26 mouse cellular contexts compared by ENCODE assay signal in the genomic region with DNA sequence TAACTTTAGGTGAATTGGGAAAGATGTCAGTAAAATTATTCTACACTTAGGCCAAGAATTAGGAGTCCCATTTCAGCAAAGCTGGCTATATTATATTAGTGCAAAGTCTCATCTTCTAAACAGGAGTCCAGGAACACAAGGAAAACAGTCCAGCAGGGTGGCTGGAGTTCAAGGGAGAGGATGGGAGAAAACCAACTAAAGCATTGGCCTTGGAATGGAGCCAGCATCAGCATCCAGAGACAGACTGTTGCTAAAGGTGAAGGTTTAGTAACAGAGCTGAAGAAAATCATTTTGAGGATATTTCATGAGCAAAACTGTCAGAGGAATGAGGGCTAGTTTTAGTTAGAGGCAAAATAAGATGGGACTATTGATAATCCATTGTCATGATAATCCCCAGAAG.
DNase-seq lines count a peak whose midpoint lies in the region; ATAC-seq lines count a peak whose summit lies in the region.
"Had no signal": no experiment of that assay in that cellular context is flagged by ENCODE, and none has a peak within 500 bp of the region (broad histone marks: within the 10 kb centered on the region; RNA-seq: fewer than 3 reads in every experiment).

No protein-coding gene starts in this region.

- DNase-seq in cerebellum, postnatal 10 days: peak; percentile 19 to 24
- no peak for DNase-seq in cerebellum, adult 8-10 months
- peak; percentile 53 for DNase-seq in adrenal gland, adult 2 months
- peak; percentile 49 for DNase-seq in adrenal gland, postnatal 10 days
- peak; percentile 49 to 54 for DNase-seq in adrenal gland, postnatal 36 days
- no peak for DNase-seq in layer of hippocampus, postnatal 10 days (ENCODE audit: low spot score in 2 of 2)
- DNase-seq: B cell, adult 2 months; cerebellum, adult 11-12 months; cerebellum, adult 9-11 months; gastrocnemius, postnatal 10 days; gastrocnemius, postnatal 36 days; heart, adult 11 months; heart, postnatal 36 days; kidney, adult 18-20 months had no signal

- no peaks in the 10 kb centered on the region for H3K9me3 ChIP-seq in neural tube, embryonic 15.5 days (replicated peaks)
- H3K9me3 ChIP-seq: forebrain, embryonic 10.5 days; forebrain, embryonic 13.5 days; hindbrain, embryonic 10.5 days; hindbrain, embryonic 13.5 days; intestine, embryonic 15.5 days had no signal

- H3K27ac ChIP-seq in neural tube, embryonic 15.5 days (replicated peaks): no peak overlapping the region
- H3K27ac ChIP-seq: forebrain, embryonic 10.5 days; forebrain, embryonic 13.5 days; hindbrain, embryonic 10.5 days; hindbrain, embryonic 13.5 days; intestine, embryonic 15.5 days had no signal

- no peaks in the 10 kb centered on the region for H3K27me3 ChIP-seq in neural tube, embryonic 15.5 days (replicated peaks)
- H3K27me3 ChIP-seq: CH12.LX; forebrain, embryonic 13.5 days; hindbrain, embryonic 13.5 days; intestine, embryonic 15.5 days had no signal

- no peaks in the 10 kb centered on the region for H3K4me1 ChIP-seq in neural tube, embryonic 15.5 days
- H3K4me1 ChIP-seq: forebrain, embryonic 10.5 days; forebrain, embryonic 13.5 days; hindbrain, embryonic 10.5 days; hindbrain, embryonic 13.5 days; intestine, embryonic 15.5 days had no signal

- ATAC-seq in neural tube, embryonic 15.5 days (ENCODE audit: low FRiP score): no peak
- ATAC-seq: forebrain, embryonic 13.5 days; forebrain, embryonic 16.5 days; hindbrain, embryonic 16.5 days; intestine, embryonic 15.5 days; Patski had no signal

- no peaks in the 10 kb centered on the region for H3K36me3 ChIP-seq in neural tube, embryonic 15.5 days
- H3K36me3 ChIP-seq: forebrain, embryonic 10.5 days; G1E; hindbrain, embryonic 10.5 days; hindbrain, embryonic 13.5 days; intestine, embryonic 15.5 days had no signal

- no peak overlapping the region for H3K4me2 ChIP-seq in neural tube, embryonic 15.5 days
- H3K4me2 ChIP-seq: forebrain, embryonic 13.5 days; heart, embryonic 11.5 days; hindbrain, embryonic 13.5 days; intestine, embryonic 15.5 days had no signal

- H3K9ac ChIP-seq in neural tube, embryonic 15.5 days (replicated peaks): no peak overlapping the region
- H3K9ac ChIP-seq: forebrain, embryonic 13.5 days; hindbrain, embryonic 13.5 days; intestine, embryonic 15.5 days had no signal

- no peak overlapping the region for H3K4me3 ChIP-seq in neural tube, embryonic 15.5 days (replicated peaks)
- H3K4me3 ChIP-seq: forebrain, embryonic 10.5 days; forebrain, embryonic 13.5 days; hindbrain, embryonic 10.5 days; hindbrain, embryonic 13.5 days; intestine, embryonic 15.5 days had no signal

Comparison
In these comparisons a context has a peak if more than half of its experiments do, and no peak if none do; other contexts are left out.
1. DNase-seq: peak in cerebellum, postnatal 10 days (2 of 2), adrenal gland, adult 2 months (single experiment), adrenal gland, postnatal 10 days (single experiment) and adrenal gland, postnatal 36 days (2 of 2); none in cerebellum, adult 8-10 months (single experiment) and layer of hippocampus, postnatal 10 days (0 of 2).